Mouse (Mus musculus) brown adipose tissue, adult 24 weeks (tissue): ENCODE results near the gene Gas2l3. TPM values are rescaled to one million over a fixed set of nuclear protein-coding genes. Genes with fewer than 3 reads are reported as not detected.

Experiments
- H3K27ac ChIP-seq: fragments of 200-500 bp; replicated peaks from 2 replicates; pipeline ENCODE4 v1.5.1; 2012; ENCODE audit warnings: low read depth, mild to moderate bottlenecking, low read length
- H3K4me1 ChIP-seq: fragments of 200-500 bp; 2 replicates; pipeline ENCODE4 v1.6.1; 2012; ENCODE audit warnings: low read length, mixed read lengths; ENCODE audit not compliant: control insufficient read depth, insufficient read depth, insufficient read length
- H3K4me3 ChIP-seq: fragments of 200-500 bp; 2 replicates; pipeline ENCODE4 v1.5.1; 2012; ENCODE audit warnings: low read depth, mild to moderate bottlenecking, low read length, moderate library complexity; ENCODE audit not compliant: insufficient read depth
- polyA plus RNA-seq: library from polyadenylated mRNA; stranded (reverse); fragments of >200 nt; gene quantifications from 2 replicates; pipeline ENCODE4 v1.2.4, GENCODE M21; 2012; ENCODE audit not compliant: missing spikeins, insufficient read depth, insufficient read length

Gene Gas2l3
- polyA plus RNA-seq, 1 experiment, result 1.5 TPM

- H3K4me3 ChIP-seq, result no peak overlapping the region
- no peak overlapping the region for H3K27ac ChIP-seq
- H3K4me1 ChIP-seq, result no peaks in the 10 kb centered on the region
These were observed 9.1 kb downstream of the Gas2l3 start for GRCm38 (mm10) chr10:89434509-89435210.

GRCm38 (mm10) chr10:89432743-89433142 is 11.0 kb downstream of the Gas2l3 start:
- no peaks in the 10 kb centered on the region for H3K4me1 ChIP-seq
- H3K4me3 ChIP-seq, result no peak overlapping the region
- no peak overlapping the region for H3K27ac ChIP-seq

GRCm38 (mm10) chr10:89430751-89431150 is 13.0 kb downstream of the Gas2l3 start:
- Histone ChIP-seq H3K4me3 (no peak overlapping the region), H3K27ac (no peak overlapping the region), H3K4me1 (no peaks in the 10 kb centered on the region)

GRCm38 (mm10) chr10:89424800-89425393 is 18.9 kb downstream of the Gas2l3 start:
- no peak overlapping the region for H3K4me3 ChIP-seq
- H3K4me1 ChIP-seq, result no peaks in the 10 kb centered on the region
- H3K27ac ChIP-seq, result no peak overlapping the region

GRCm38 (mm10) chr10:89424217-89424616 is 19.6 kb downstream of the Gas2l3 start:
- Histone ChIP-seq H3K27ac (no peak overlapping the region), H3K4me3 (no peak overlapping the region), H3K4me1 (no peaks in the 10 kb centered on the region)

GRCm38 (mm10) chr10:89423164-89423778 is 20.5 kb downstream of the Gas2l3 start:
- Histone ChIP-seq H3K4me3 (no peak overlapping the region), H3K4me1 (no peaks in the 10 kb centered on the region), H3K27ac (no peak overlapping the region)

GRCm38 (mm10) chr10:89422504-89423158 is 21.1 kb downstream of the Gas2l3 start:
- Histone ChIP-seq H3K4me3 (no peak overlapping the region), H3K4me1 (no peaks in the 10 kb centered on the region), H3K27ac (no peak overlapping the region)

GRCm38 (mm10) chr10:89417966-89418365 is 25.8 kb downstream of the Gas2l3 start:
- no peak overlapping the region for H3K27ac ChIP-seq
- H3K4me1 ChIP-seq, result no peaks in the 10 kb centered on the region
- no peak overlapping the region for H3K4me3 ChIP-seq

- no peak overlapping the region for H3K4me3 ChIP-seq
- no peaks in the 10 kb centered on the region for H3K4me1 ChIP-seq
- no peak overlapping the region for H3K27ac ChIP-seq
These were observed 28.3 kb downstream of the Gas2l3 start for GRCm38 (mm10) chr10:89415478-89415877.

- H3K4me1 ChIP-seq, result no peaks in the 10 kb centered on the region
- H3K4me3 ChIP-seq, result no peak overlapping the region
- no peak overlapping the region for H3K27ac ChIP-seq
These were observed 36.2 kb downstream of the Gas2l3 start for GRCm38 (mm10) chr10:89407551-89407950.

GRCm38 (mm10) chr10:89406733-89407484 is 36.9 kb downstream of the Gas2l3 start:
- Histone ChIP-seq H3K4me3 (no peak overlapping the region), H3K27ac (no peak overlapping the region), H3K4me1 (no peaks in the 10 kb centered on the region)

GRCm38 (mm10) chr10:89404936-89405335 is 38.8 kb downstream of the Gas2l3 start:
- H3K4me1 ChIP-seq, result no peaks in the 10 kb centered on the region
- H3K4me3 ChIP-seq, result no peak overlapping the region
- H3K27ac ChIP-seq, result no peak overlapping the region

- no peak overlapping the region for H3K4me3 ChIP-seq
- no peaks in the 10 kb centered on the region for H3K4me1 ChIP-seq
- no peak overlapping the region for H3K27ac ChIP-seq
These were observed 43.0 kb downstream of the Gas2l3 start for GRCm38 (mm10) chr10:89400674-89401336.

- Histone ChIP-seq H3K27ac (no peak overlapping the region), H3K4me3 (no peak overlapping the region), H3K4me1 (no peaks in the 10 kb centered on the region)
These were observed 47.9 kb downstream of the Gas2l3 start for GRCm38 (mm10) chr10:89395823-89396222.
